Mouse (Mus musculus): ENCODE data around the gene Rnpepl1. TPM values are rescaled to one million over a fixed set of nuclear protein-coding genes. Genes with fewer than 3 reads are reported as not detected.

The Rnpepl1 gene
- polyA plus RNA-seq, 1 experiment from 2014 or later, result 45.5 TPM

- H3K27me3 ChIP-seq (replicated peaks), result no peaks in the 10 kb centered on the region
- WGBS, result 63% methylated on average over 4 of the region's 4 CpGs
- H3K9me3 ChIP-seq, result no peaks in the 10 kb centered on the region
- H3K4me3 ChIP-seq (replicated peaks), result no peak overlapping the region
- no peak overlapping the region for H3K9ac ChIP-seq
- no peak overlapping the region for H3K27ac ChIP-seq
- peaks cover 3% of the 10 kb centered on the region; the same call in 1 of the 2 replicates for H3K36me3 ChIP-seq
- H3K4me1 ChIP-seq, result peaks cover 30% of the 10 kb centered on the region
- ATAC-seq (ENCODE audit: insufficient read depth, low FRiP score, low read depth), result no peak
- no peak overlapping the region for H3K4me2 ChIP-seq
Observed at GRCm38 (mm10) chr1:92909068-92909467, 1.5 kb upstream of the Rnpepl1 start.

- Histone ChIP-seq H3K9me3 (no peaks in the 10 kb centered on the region), H3K36me3 (peaks cover 17% of the 10 kb centered on the region), H3K4me2 (peak overlapping the region; percentile 87), H3K27ac (peak overlapping the region; percentile 93), H3K9ac (peak overlapping the region; percentile 62), H3K27me3 (replicated peaks) (no peaks in the 10 kb centered on the region), H3K4me1 (peaks cover 30% of the 10 kb centered on the region), H3K4me3 (replicated peaks) (peak overlapping the region; percentile 68)
- ATAC-seq (ENCODE audit: insufficient read depth, low FRiP score, low read depth), result peak; percentile 20; the same call in 1 of the 2 replicates
- under 1% methylated on average over 66 of the region's 85 CpGs for WGBS
Observed at GRCm38 (mm10) chr1:92910925-92911720, 540 bp downstream of the Rnpepl1 start.

GRCm38 (mm10) chr1:92911721-92912138 is 1.1 kb downstream of the Rnpepl1 start:
- Histone ChIP-seq H3K27me3 (replicated peaks) (no peaks in the 10 kb centered on the region), H3K4me1 (peaks cover 27% of the 10 kb centered on the region), H3K4me2 (peak overlapping the region; percentile 87), H3K27ac (peak overlapping the region; percentile 93), H3K36me3 (peaks cover 23% of the 10 kb centered on the region), H3K9ac (peak overlapping the region; percentile 62; the same call in 1 of the 2 replicates), H3K9me3 (no peaks in the 10 kb centered on the region), H3K4me3 (replicated peaks) (peak overlapping the region; percentile 68)
- no peak for ATAC-seq (ENCODE audit: insufficient read depth, low FRiP score, low read depth)
- 43% methylated on average over 8 of the region's 8 CpGs for WGBS

- H3K9ac ChIP-seq, result no peak overlapping the region
- peak overlapping the region; percentile 68 for H3K4me3 ChIP-seq (replicated peaks)
- peak overlapping the region; percentile 93; the same call in 1 of the 2 replicates for H3K27ac ChIP-seq
- peaks cover 27% of the 10 kb centered on the region for H3K4me1 ChIP-seq
- peak overlapping the region; percentile 87 for H3K4me2 ChIP-seq
- peaks cover 28% of the 10 kb centered on the region for H3K36me3 ChIP-seq
- no peaks in the 10 kb centered on the region for H3K27me3 ChIP-seq (replicated peaks)
- 56% methylated on average over 1 of the region's 1 CpGs for WGBS
- H3K9me3 ChIP-seq, result no peaks in the 10 kb centered on the region
- no peak for ATAC-seq (ENCODE audit: insufficient read depth, low FRiP score, low read depth)
Observed at GRCm38 (mm10) chr1:92912286-92912685, 1.7 kb downstream of the Rnpepl1 start.

- no peak overlapping the region for H3K4me3 ChIP-seq (replicated peaks)
- no peak overlapping the region for H3K9ac ChIP-seq
- H3K4me2 ChIP-seq, result no peak overlapping the region
- peaks cover 22% of the 10 kb centered on the region for H3K4me1 ChIP-seq
- 75% methylated on average over 4 of the region's 4 CpGs for WGBS
- H3K27ac ChIP-seq, result no peak overlapping the region
- no peaks in the 10 kb centered on the region for H3K9me3 ChIP-seq
- peaks cover 46% of the 10 kb centered on the region for H3K36me3 ChIP-seq
- no peak for ATAC-seq (ENCODE audit: insufficient read depth, low FRiP score, low read depth)
- no peaks in the 10 kb centered on the region for H3K27me3 ChIP-seq (replicated peaks)
Observed at GRCm38 (mm10) chr1:92914239-92914638, 3.7 kb downstream of the Rnpepl1 start.

- 93% methylated on average over 11 of the region's 11 CpGs for WGBS
- H3K27me3 ChIP-seq (replicated peaks), result no peaks in the 10 kb centered on the region
- H3K4me2 ChIP-seq, result no peak overlapping the region
- H3K4me3 ChIP-seq (replicated peaks), result no peak overlapping the region
- H3K27ac ChIP-seq, result no peak overlapping the region
- H3K9me3 ChIP-seq, result no peaks in the 10 kb centered on the region
- H3K36me3 ChIP-seq, result peaks cover 53% of the 10 kb centered on the region
- ATAC-seq (ENCODE audit: insufficient read depth, low FRiP score, low read depth), result no peak
- H3K9ac ChIP-seq, result no peak overlapping the region
- H3K4me1 ChIP-seq, result peaks cover 17% of the 10 kb centered on the region
Observed at GRCm38 (mm10) chr1:92914993-92915392, 4.4 kb downstream of the Rnpepl1 start.

- no peak overlapping the region for H3K9ac ChIP-seq
- peaks cover 62% of the 10 kb centered on the region for H3K36me3 ChIP-seq
- no peak overlapping the region for H3K27ac ChIP-seq
- H3K9me3 ChIP-seq, result no peaks in the 10 kb centered on the region
- ATAC-seq (ENCODE audit: insufficient read depth, low FRiP score, low read depth), result no peak
- H3K27me3 ChIP-seq (replicated peaks), result no peaks in the 10 kb centered on the region
- no peak overlapping the region for H3K4me2 ChIP-seq
- no peak overlapping the region for H3K4me3 ChIP-seq (replicated peaks)
- H3K4me1 ChIP-seq, result peaks cover 11% of the 10 kb centered on the region
- WGBS, result 92% methylated on average over 9 of the region's 9 CpGs
Observed at GRCm38 (mm10) chr1:92916725-92917124, 6.1 kb downstream of the Rnpepl1 start.

GRCm38 (mm10) chr1:92919151-92919550 is 8.6 kb downstream of the Rnpepl1 start:
- Histone ChIP-seq H3K27ac (no peak overlapping the region), H3K4me2 (no peak overlapping the region), H3K4me1 (no peaks in the 10 kb centered on the region), H3K36me3 (peaks cover 58% of the 10 kb centered on the region), H3K9ac (no peak overlapping the region), H3K4me3 (replicated peaks) (no peak overlapping the region), H3K9me3 (no peaks in the 10 kb centered on the region), H3K27me3 (replicated peaks) (no peaks in the 10 kb centered on the region)
- ATAC-seq (ENCODE audit: insufficient read depth, low FRiP score, low read depth), result no peak
- 94% methylated on average over 11 of the region's 11 CpGs for WGBS

- Histone ChIP-seq H3K9ac (no peak overlapping the region), H3K27me3 (replicated peaks) (no peaks in the 10 kb centered on the region), H3K4me3 (replicated peaks) (no peak overlapping the region), H3K4me1 (no peaks in the 10 kb centered on the region), H3K9me3 (no peaks in the 10 kb centered on the region), H3K36me3 (peaks cover 56% of the 10 kb centered on the region), H3K27ac (no peak overlapping the region), H3K4me2 (no peak overlapping the region)
- WGBS, result 82% methylated on average over 12 of the region's 12 CpGs
- ATAC-seq (ENCODE audit: insufficient read depth, low FRiP score, low read depth), result no peak
Observed at GRCm38 (mm10) chr1:92919775-92920174, 9.2 kb downstream of the Rnpepl1 start.

- Histone ChIP-seq H3K27ac (0 out of 2 replicates have a peak overlapping the region, but pooled peaks have one; percentile 5), H3K4me2 (no peak overlapping the region), H3K9me3 (no peaks in the 10 kb centered on the region), H3K4me1 (no peaks in the 10 kb centered on the region), H3K4me3 (replicated peaks) (no peak overlapping the region), H3K36me3 (peaks cover 50% of the 10 kb centered on the region), H3K27me3 (replicated peaks) (no peaks in the 10 kb centered on the region), H3K9ac (no peak overlapping the region)
- ATAC-seq (ENCODE audit: insufficient read depth, low FRiP score, low read depth), result peak; percentile 24
- WGBS, result 71% methylated on average over 7 of the region's 7 CpGs
Observed at GRCm38 (mm10) chr1:92920474-92921200, 10.1 kb downstream of the Rnpepl1 start.

GRCm38 (mm10) chr1:92921496-92921895 is 10.9 kb downstream of the Rnpepl1 start:
- ATAC-seq (ENCODE audit: insufficient read depth, low FRiP score, low read depth), result no peak
- peaks cover 41% of the 10 kb centered on the region for H3K36me3 ChIP-seq
- H3K4me1 ChIP-seq, result no peaks in the 10 kb centered on the region
- no peak overlapping the region for H3K4me3 ChIP-seq (replicated peaks)
- no peak overlapping the region for H3K27ac ChIP-seq
- H3K27me3 ChIP-seq (replicated peaks), result no peaks in the 10 kb centered on the region
- WGBS, result 83% methylated on average over 4 of the region's 4 CpGs
- no peak overlapping the region for H3K4me2 ChIP-seq
- no peak overlapping the region for H3K9ac ChIP-seq
- no peaks in the 10 kb centered on the region for H3K9me3 ChIP-seq

GRCm38 (mm10) chr1:92930171-92930706 is 19.7 kb downstream of the Rnpepl1 start:
- H3K4me3 ChIP-seq (replicated peaks), result no peak overlapping the region
- 34% methylated on average over 1 of the region's 1 CpGs for WGBS
- ATAC-seq (ENCODE audit: insufficient read depth, low FRiP score, low read depth), result no peak

More at GRCm38 (mm10) chr1:92930171-92930706, 19.7 kb downstream of the Rnpepl1 start:
- H3K27me3 ChIP-seq (replicated peaks), result 0 out of 2 replicates have a peak, but pooled peaks cover 4% of the 10 kb centered on the region
- H3K36me3 ChIP-seq, result no peaks in the 10 kb centered on the region
- no peak overlapping the region for H3K4me2 ChIP-seq
- H3K4me1 ChIP-seq, result peaks cover 5% of the 10 kb centered on the region; the same call in 1 of the 2 replicates
- no peaks in the 10 kb centered on the region for H3K9me3 ChIP-seq
- no peak overlapping the region for H3K27ac ChIP-seq
- H3K9ac ChIP-seq, result no peak overlapping the region
